Mouse (Mus musculus) bone marrow macrophage, adult 2 months (primary cell): ENCODE data around the gene Gm853.

Source experiments
- CTCF ChIP-seq: IDR thresholded peaks from 2 replicates; pipeline ENCODE4 v1.5.1; 2012; ENCODE audit warnings: low read depth, mild to moderate bottlenecking, low read length, moderate library complexity
- POLR2A ChIP-seq: IDR thresholded peaks from 2 replicates; pipeline ENCODE4 v1.6.1; 2012; ENCODE audit warnings: mild to moderate bottlenecking, low read depth, low read length, borderline replicate concordance

- TF ChIP-seq CTCF (no peak), POLR2A (no peak)
These were observed 58.1 kb downstream of the Gm853 start for GRCm38 (mm10) chr4:130164121-130164520.
